Mouse (Mus musculus): ENCODE measurements at regions not wholly inside any gene's neighbourhood (a gene's known extent, or its start where the extent isn't known, plus 50 kb on each side); places are given as distances from the start of the nearest gene placed in this dataset.

DNA sequence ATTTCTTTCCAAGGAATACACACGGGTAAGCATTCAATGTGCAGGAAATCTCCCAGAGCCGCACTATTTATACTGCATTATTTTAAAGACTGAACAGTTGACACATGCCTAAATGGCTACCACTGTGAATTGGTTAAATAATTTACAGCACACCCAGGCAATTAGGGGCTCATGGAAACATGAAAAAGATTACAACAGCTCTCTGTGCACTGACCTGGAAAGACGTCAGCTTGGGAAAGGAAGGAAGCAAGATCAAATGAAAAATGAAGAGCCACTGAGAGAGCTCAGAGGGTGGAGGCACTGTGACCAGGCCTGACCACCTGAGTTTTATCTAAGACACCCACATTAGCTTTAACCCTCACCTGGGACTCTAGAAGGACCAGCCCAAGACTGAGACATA, 82.7 kb upstream of the Nfe2l3 start:
- TF ChIP-seq CTCF (IDR thresholded peaks at IDR 0.05) (no peak), EP300 (IDR thresholded peaks at IDR 0.05) (no peak)

Data from lung, postnatal 0 days (tissue).